8 mouse cellular contexts compared by ENCODE assay signal in the genomic region with DNA sequence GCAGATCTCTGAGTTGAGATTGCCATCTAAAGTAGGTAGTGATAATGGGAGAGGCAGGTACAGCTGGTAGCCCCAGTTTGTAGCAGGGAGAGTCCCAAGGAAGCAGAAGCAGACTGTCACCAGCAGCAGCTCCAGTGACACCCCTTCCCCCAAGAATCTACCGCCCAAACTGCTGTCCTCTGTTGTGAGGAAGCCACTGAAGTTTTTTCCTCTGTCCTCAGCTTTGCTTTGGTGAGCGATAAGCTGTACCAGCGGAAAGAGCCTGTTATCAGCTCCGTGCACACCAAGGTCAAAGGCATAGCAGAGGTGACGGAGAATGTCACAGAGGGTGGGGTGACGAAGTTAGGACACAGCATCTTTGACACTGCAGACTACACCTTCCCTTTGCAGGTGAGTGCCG. TPM values are rescaled to one million over a fixed set of nuclear protein-coding genes. Genes with fewer than 3 reads are reported as not detected.
DNase-seq lines count a peak whose midpoint lies in the region; ATAC-seq and TF ChIP-seq lines count a peak whose summit lies in the region.

No protein-coding gene starts in this region.

- TF ChIP-seq POLR2A in brain, embryonic 14.5 days (IDR thresholded peaks at IDR 0.05; ENCODE audit: borderline replicate concordance, extremely low read depth, insufficient read depth, insufficient read length, poor library complexity, severe bottlenecking), result no peak

- TF ChIP-seq CTCF in layer of hippocampus, adult 2 months (conservative IDR thresholded peaks at IDR 0.05), result no peak
- no peak for TF ChIP-seq CTCF in brain, embryonic 14.5 days (IDR thresholded peaks at IDR 0.05; ENCODE audit: borderline replicate concordance, extremely low read depth, insufficient read depth, insufficient read length)
- no peak for TF ChIP-seq CTCF in midbrain, postnatal 0 days (IDR thresholded peaks at IDR 0.05)

- peak overlapping the region; percentile 76; the same call in 1 of the 2 replicates for H3K27ac ChIP-seq in layer of hippocampus, adult 2 months
- peak overlapping the region; percentile 7; the same call in 1 of the 2 replicates for H3K27ac ChIP-seq in hindbrain, embryonic 11.5 days (ENCODE audit: low read depth, low read length)
- H3K27ac ChIP-seq in midbrain, postnatal 0 days (ENCODE audit: low read depth, low read length), result 0 out of 2 replicates have a peak overlapping the region, but pooled peaks have one; percentile 68

- 85% methylated on average over 7 of the region's 7 CpGs for WGBS in hindbrain, embryonic 11.5 days
- 67% methylated on average over 7 of the region's 7 CpGs for WGBS in midbrain, postnatal 0 days

- H3K9ac ChIP-seq in hindbrain, embryonic 11.5 days (ENCODE audit: low read depth, low read length), result no peak overlapping the region
- H3K9ac ChIP-seq in midbrain, postnatal 0 days (replicated peaks; ENCODE audit: low read length, poor library complexity, severe bottlenecking), result no peak overlapping the region

- no peaks in the 10 kb centered on the region for H3K27me3 ChIP-seq in hindbrain, embryonic 11.5 days (ENCODE audit: control insufficient read depth, insufficient read depth, low read length)
- no peaks in the 10 kb centered on the region for H3K27me3 ChIP-seq in midbrain, postnatal 0 days (ENCODE audit: insufficient read depth, low read length)

- no peak for ATAC-seq in hindbrain, embryonic 11.5 days (ENCODE audit: low FRiP score)
- no peak for ATAC-seq in midbrain, postnatal 0 days (ENCODE audit: low FRiP score)

- no peak for DNase-seq in layer of hippocampus, adult 2 months (ENCODE audit: low spot score in 2 of 2)
- no peak for DNase-seq in layer of hippocampus, adult 11-12 months (ENCODE audit: low spot score)
- DNase-seq in brain, embryonic 14.5 days (ENCODE audit: low read depth), result peak; percentile 9
- no peak for DNase-seq in hindbrain, embryonic 11.5 days (ENCODE audit: low spot score)
- no peak for DNase-seq in midbrain, postnatal 0 days (ENCODE audit: low spot score)
- no peak for DNase-seq in cerebellum, postnatal 25 days
- no peak for DNase-seq in lung, postnatal 25 days (ENCODE audit: low spot score)
- DNase-seq in yolk sac, embryonic 10.5 days (ENCODE audit: low spot score), result no peak

- H3K4me1 ChIP-seq in hindbrain, embryonic 11.5 days (replicated peaks; ENCODE audit: control insufficient read depth, insufficient read depth, low read length), result peaks cover 10% of the 10 kb centered on the region
- peaks cover 10% of the 10 kb centered on the region; the same call in 1 of the 2 replicates for H3K4me1 ChIP-seq in midbrain, postnatal 0 days (ENCODE audit: insufficient read depth, low read length)

- H3K36me3 ChIP-seq in hindbrain, embryonic 11.5 days (ENCODE audit: control insufficient read depth, insufficient read depth, low read length), result no peaks in the 10 kb centered on the region
- no peaks in the 10 kb centered on the region for H3K36me3 ChIP-seq in midbrain, postnatal 0 days (ENCODE audit: insufficient read depth, low read length)

- no peak overlapping the region for H3K4me3 ChIP-seq in layer of hippocampus, adult 2 months
- no peak overlapping the region for H3K4me3 ChIP-seq in hindbrain, embryonic 11.5 days (ENCODE audit: low read depth, low read length)
- H3K4me3 ChIP-seq in midbrain, postnatal 0 days (ENCODE audit: low read depth, low read length), result no peak overlapping the region

- H3K9me3 ChIP-seq in hindbrain, embryonic 11.5 days (ENCODE audit: control insufficient read depth, low read length), result no peaks in the 10 kb centered on the region
- no peaks in the 10 kb centered on the region for H3K9me3 ChIP-seq in midbrain, postnatal 0 days (ENCODE audit: low read length)

- no peak overlapping the region for H3K4me2 ChIP-seq in hindbrain, embryonic 11.5 days (replicated peaks; ENCODE audit: low read depth, low read length)
- H3K4me2 ChIP-seq in midbrain, postnatal 0 days (ENCODE audit: low read depth, low read length, poor library complexity, severe bottlenecking), result no peak overlapping the region

RNA-seq across cellular contexts. Expression of a gene that starts 8.8 kb away (rescaled TPM):
- total RNA-seq in layer of hippocampus, adult 2 months (2021), result 1 to 10 TPM; 8.4 to 9.8 TPM
- 3.5 and 7.7 TPM in 2 replicates for polyA plus RNA-seq in brain, embryonic 14.5 days (2012; rRNA removed)
- 3.4 and 3.5 TPM in 2 replicates for polyA plus RNA-seq in hindbrain, embryonic 11.5 days (2014; fragmentation: Nextera tagmentation; extraction: Ambion mirVana)
- total RNA-seq in midbrain, postnatal 0 days (2014; rRNA removed), result 6.3 and 7.3 TPM in 2 replicates
- 3.6 and 4.6 TPM in 2 replicates for polyA plus RNA-seq in midbrain, postnatal 0 days (2015; fragmentation: Nextera tagmentation; extraction: Ambion mirVana)

RNA-seq across cellular contexts. Expression of a gene that starts 38.2 kb away (rescaled TPM):
- 10 to 100 TPM; 36.0 to 38.4 TPM for total RNA-seq in layer of hippocampus, adult 2 months (2021)
- polyA plus RNA-seq in brain, embryonic 14.5 days (2012; rRNA removed), result 26.1 and 26.9 TPM in 2 replicates
- polyA plus RNA-seq in hindbrain, embryonic 11.5 days (2014; fragmentation: Nextera tagmentation; extraction: Ambion mirVana), result 46.1 and 49.1 TPM in 2 replicates
- total RNA-seq in midbrain, postnatal 0 days (2014; rRNA removed), result 30.5 and 35.1 TPM in 2 replicates
- polyA plus RNA-seq in midbrain, postnatal 0 days (2015; fragmentation: Nextera tagmentation; extraction: Ambion mirVana), result 69.9 and 71.9 TPM in 2 replicates

RNA-seq across cellular contexts. Expression of a gene that starts 54.8 kb away (rescaled TPM):
- total RNA-seq in layer of hippocampus, adult 2 months (2021), result 10 to 100 TPM; 11.4 to 15.0 TPM
- polyA plus RNA-seq in brain, embryonic 14.5 days (2012; rRNA removed), result 9.7 and 13.1 TPM in 2 replicates
- polyA plus RNA-seq in hindbrain, embryonic 11.5 days (2014; fragmentation: Nextera tagmentation; extraction: Ambion mirVana), result 10.8 and 12.4 TPM in 2 replicates
- 15.0 and 19.4 TPM in 2 replicates for total RNA-seq in midbrain, postnatal 0 days (2014; rRNA removed)
- polyA plus RNA-seq in midbrain, postnatal 0 days (2015; fragmentation: Nextera tagmentation; extraction: Ambion mirVana), result 14.7 and 16.1 TPM in 2 replicates

Comparison
In these comparisons a context has a peak if more than half of its experiments do, and no peak if none do; other contexts are left out.
1. H3K27ac ChIP-seq: peak in every context shown above with its lines; median percentile 76 in layer of hippocampus, adult 2 months; 68 in midbrain, postnatal 0 days; 7 in hindbrain, embryonic 11.5 days.